Mouse (Mus musculus) ES-Bruce4 (cell line): ENCODE data around the gene Cth.

Experiments
- CTCF ChIP-seq: IDR thresholded peaks from one replicate; pipeline ENCODE4 v1.8.1; 2011; ENCODE audit warnings: low read depth, low read length
- POLR2A ChIP-seq: IDR thresholded peaks from one replicate; pipeline ENCODE4 v1.8.1; 2011; ENCODE audit warnings: low read length; ENCODE audit not compliant: insufficient read depth

GRCm38 (mm10) chr3:157928731-157929130 is 3.9 kb upstream of the Cth start:
- TF ChIP-seq CTCF (no peak), POLR2A (no peak)
